Mouse (Mus musculus): Measurements from ENCODE around the gene B3galnt2.
A peak's percentile ranks its signal among the peaks of the same experiment; 100 is the strongest.

GRCm38 (mm10) chr13:14004086-14004485 lies 49.8 kb downstream of the B3galnt2 start:
- TF ChIP-seq EP300 (IDR thresholded peaks at IDR 0.05; ENCODE audit: low read depth), result no peak
- TF ChIP-seq CTCF (IDR thresholded peaks at IDR 0.05; ENCODE audit: low read depth), result peak; percentile 59
